Mouse (Mus musculus) thymus, adult 2 months (tissue): ENCODE results near the gene Oxsr1. TPM values are rescaled to one million over a fixed set of nuclear protein-coding genes. Genes with fewer than 3 reads are reported as not detected.
"Not testable (repeated sequence)": the region's sequence is repeated elsewhere in the genome, so short reads cannot be mapped to it uniquely, and the experiment has no call there.

Experiments
- DNase-seq: peaks from one replicate; pipeline ENCODE4 v3.0.0; 2021
- H3K27ac ChIP-seq: fragments of 200-500 bp; 2 replicates; pipeline ENCODE4 v1.5.1; 2012; ENCODE audit warnings: low read length, control low read depth; ENCODE audit not compliant: control insufficient read depth, insufficient read depth
- H3K27me3 ChIP-seq: fragments of 200-500 bp; 2 replicates; pipeline ENCODE4 v1.6.1; 2012; ENCODE audit warnings: mild to moderate bottlenecking, low read length, moderate library complexity, mixed read lengths; ENCODE audit not compliant: control insufficient read depth, insufficient read depth
- H3K36me3 ChIP-seq: fragments of 200-500 bp; 2 replicates; pipeline ENCODE4 v1.6.1; 2012; ENCODE audit warnings: mild to moderate bottlenecking, low read length, moderate library complexity; ENCODE audit not compliant: control insufficient read depth, insufficient read depth
- H3K4me1 ChIP-seq: fragments of 200-500 bp; replicated peaks from 2 replicates; pipeline ENCODE4 v1.6.1; 2012; ENCODE audit warnings: low read length; ENCODE audit not compliant: control insufficient read depth, insufficient read depth
- H3K4me3 ChIP-seq: fragments of 200-500 bp; 2 replicates; pipeline ENCODE4 v1.5.1; 2012; ENCODE audit warnings: mild to moderate bottlenecking, low read length, control low read depth, moderate library complexity; ENCODE audit not compliant: control insufficient read depth, insufficient read depth
- CTCF ChIP-seq: fragments of 200-500 bp; IDR thresholded peaks from 2 replicates; pipeline ENCODE4 v1.5.1; 2012; ENCODE audit warnings: mild to moderate bottlenecking, control low read depth, low read length, moderate library complexity, borderline replicate concordance; ENCODE audit not compliant: control insufficient read depth, poor library complexity, insufficient read depth; ENCODE audit errors: extremely low read depth
- POLR2A ChIP-seq: fragments of 200-500 bp; IDR thresholded peaks from 2 replicates; pipeline ENCODE4 v1.6.1; 2012; ENCODE audit warnings: mild to moderate bottlenecking, low read length, control low read depth, moderate library complexity; ENCODE audit not compliant: control insufficient read depth, poor library complexity, insufficient read depth; ENCODE audit errors: extremely low read depth
- WGBS: fragments of 180-500 bp; shearing (Covaris S2); methylation state at CpG from one replicate; pipeline ENCODE4 v1.1.7; 2018; 5-methylcytosine and 5-hydroxymethylcytosine counted together
- polyA plus RNA-seq: library from polyadenylated mRNA; depleted of rRNA; stranded (reverse); fragments of >200 nt; gene quantifications from 2 replicates; pipeline ENCODE4 v1.2.3, GENCODE M21; 2012

The Oxsr1 gene
- polyA plus RNA-seq, 1 experiment = 25.3 TPM

- no peak for DNase-seq
- Histone ChIP-seq H3K27ac (no peak overlapping the region), H3K36me3 (peaks cover 4% of the 10 kb centered on the region; the same call in 1 of the 2 replicates), H3K27me3 (no peaks in the 10 kb centered on the region), H3K4me1 (no peaks in the 10 kb centered on the region), H3K4me3 (no peak overlapping the region)
- TF ChIP-seq POLR2A (no peak), CTCF (no peak)
- 97% methylated on average over 6 of the region's 6 CpGs for whole genome bisulfite sequencing
Observed at GRCm38 (mm10) chr9:119297696-119298095, 24.5 kb downstream of the Oxsr1 start.

GRCm38 (mm10) chr9:119290791-119291190, 31.4 kb downstream of the Oxsr1 start:
- H3K4me3 ChIP-seq = no peak overlapping the region
- 95% methylated on average over 3 of the region's 3 CpGs for WGBS
- H3K27me3 ChIP-seq = no peaks in the 10 kb centered on the region
- no peak for TF ChIP-seq CTCF
- TF ChIP-seq POLR2A = no peak
- no peak overlapping the region for H3K27ac ChIP-seq
- DNase-seq = no peak
- no peaks in the 10 kb centered on the region for H3K36me3 ChIP-seq
- H3K4me1 ChIP-seq = no peaks in the 10 kb centered on the region

- 97% methylated on average over 5 of the region's 5 CpGs for WGBS
- no peak for DNase-seq
- Histone ChIP-seq H3K4me3 (no peak overlapping the region), H3K27me3 (no peaks in the 10 kb centered on the region), H3K4me1 (no peaks in the 10 kb centered on the region), H3K27ac (no peak overlapping the region), H3K36me3 (peaks cover 7% of the 10 kb centered on the region; the same call in 1 of the 2 replicates)
- TF ChIP-seq POLR2A = no peak
- TF ChIP-seq CTCF = no peak
Observed at GRCm38 (mm10) chr9:119280894-119281682, 41.1 kb downstream of the Oxsr1 start.

DNA sequence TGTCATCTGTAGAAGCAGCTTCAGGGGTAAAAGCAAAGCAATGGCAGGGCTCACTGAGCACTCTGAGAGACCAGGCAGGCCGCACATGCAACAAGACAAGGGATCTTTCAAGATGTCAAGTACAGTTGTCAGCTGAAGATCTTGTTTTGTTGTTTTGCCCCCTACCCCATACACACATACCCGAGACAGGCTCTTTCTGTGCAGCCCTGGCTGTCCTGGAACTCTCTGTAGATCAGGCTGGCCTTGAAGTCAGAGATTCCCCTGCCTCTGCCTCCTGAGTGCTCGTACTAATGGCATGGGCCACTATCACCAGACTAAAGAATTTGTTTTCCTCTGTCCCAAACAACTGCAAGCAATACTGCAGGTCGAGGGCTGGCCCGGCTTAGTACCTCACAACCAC, 44.2 kb downstream of the Oxsr1 start:
- no peaks in the 10 kb centered on the region for H3K4me1 ChIP-seq
- no peak overlapping the region for H3K27ac ChIP-seq
- H3K36me3 ChIP-seq = peaks cover 7% of the 10 kb centered on the region; the same call in 1 of the 2 replicates
- WGBS = 97% methylated on average over 5 of the region's 5 CpGs
- H3K27me3 ChIP-seq = no peaks in the 10 kb centered on the region
- TF ChIP-seq CTCF (no peak), POLR2A (no peak)
- H3K4me3 ChIP-seq = no peak overlapping the region
- DNase-seq = no peak

DNA sequence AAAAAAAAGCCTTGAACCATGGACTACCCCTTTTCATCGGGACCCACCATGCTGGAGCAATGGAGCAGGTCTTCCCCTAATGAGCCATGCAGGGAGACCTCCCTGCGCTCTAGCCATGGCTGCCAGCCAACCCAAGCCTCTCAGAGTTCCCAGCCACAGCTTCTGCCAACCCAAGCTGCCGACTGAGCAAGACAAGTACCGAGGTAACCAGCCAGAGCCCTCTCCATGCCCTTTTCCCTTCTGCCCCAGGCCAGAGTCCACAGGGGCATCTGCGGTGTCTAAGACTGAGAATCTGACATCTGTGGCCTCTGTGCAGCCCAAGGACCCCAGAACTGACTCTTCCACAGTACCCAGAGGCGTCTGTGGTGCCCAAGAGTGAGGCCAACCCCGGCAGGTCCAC, 45.9 kb downstream of the Oxsr1 start:
- WGBS = 88% methylated on average over 7 of the region's 7 CpGs
- TF ChIP-seq CTCF = no peak
- TF ChIP-seq POLR2A = no peak
- H3K4me3 ChIP-seq = no peak overlapping the region
- H3K27me3 ChIP-seq = no peaks in the 10 kb centered on the region
- no peaks in the 10 kb centered on the region for H3K4me1 ChIP-seq
- DNase-seq = no peak
- H3K36me3 ChIP-seq = peaks cover 7% of the 10 kb centered on the region; the same call in 1 of the 2 replicates
- H3K27ac ChIP-seq = no peak overlapping the region

DNA sequence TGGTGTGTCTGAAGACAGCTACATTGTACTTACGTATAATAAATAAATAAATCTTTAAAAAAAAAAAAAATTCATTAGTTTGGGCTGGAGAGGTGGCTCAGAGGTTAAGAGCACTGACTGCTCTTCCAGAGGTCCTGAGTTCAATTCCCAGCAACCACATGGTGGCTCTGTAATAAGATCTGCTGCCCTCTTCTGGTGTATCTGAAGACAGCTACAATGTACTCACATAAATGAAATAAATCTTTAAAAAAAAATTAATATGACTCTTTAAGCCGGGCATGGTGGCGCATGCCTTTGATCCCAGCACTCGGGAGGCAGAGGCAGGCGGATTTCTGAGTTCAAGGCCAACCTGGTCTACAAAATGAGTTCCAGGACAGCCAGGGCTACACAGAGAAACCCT, 47.4 kb downstream of the Oxsr1 start:
- 92% methylated on average over 5 of the region's 5 CpGs for WGBS
- not testable (repeated sequence) for DNase-seq, H3K27ac ChIP-seq, H3K36me3 ChIP-seq, H3K27me3 ChIP-seq, H3K4me1 ChIP-seq, H3K4me3 ChIP-seq

DNA sequence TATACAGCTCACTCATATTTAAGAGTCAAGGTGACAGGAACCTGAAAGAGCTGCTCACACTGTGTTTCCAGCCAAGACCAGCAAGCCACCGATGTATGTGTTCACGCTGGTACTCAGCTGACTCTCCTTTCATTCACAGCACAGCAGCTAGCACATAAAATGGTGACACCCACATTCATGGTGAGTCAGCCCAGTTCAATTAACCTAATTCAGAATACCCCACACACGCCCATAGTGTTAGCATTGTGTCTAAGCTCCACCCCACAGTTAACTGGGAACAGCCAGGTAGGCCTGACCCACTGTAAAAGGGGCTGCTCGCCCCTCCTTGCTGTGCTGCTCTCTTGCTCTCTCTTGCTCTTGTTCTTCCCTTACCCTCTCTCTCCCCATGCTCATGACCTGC, 50.7 kb downstream of the Oxsr1 start:
- no peaks in the 10 kb centered on the region for H3K4me1 ChIP-seq
- TF ChIP-seq CTCF = no peak
- no peak for TF ChIP-seq POLR2A
- no peak overlapping the region for H3K4me3 ChIP-seq
- 99% methylated on average over 4 of the region's 4 CpGs for WGBS
- no peak overlapping the region for H3K27ac ChIP-seq
- peaks cover 16% of the 10 kb centered on the region for H3K36me3 ChIP-seq
- no peak for DNase-seq
- no peaks in the 10 kb centered on the region for H3K27me3 ChIP-seq
